Mouse (Mus musculus) myocyte (in vitro differentiated cells): ENCODE measurements around the gene 1810030O07Rik. TPM values are rescaled to one million over a fixed set of nuclear protein-coding genes. Genes with fewer than 3 reads are reported as not detected.

Experiments used
- H3K27me3 ChIP-seq: one replicate; pipeline ENCODE4 v1.6.1; 2011; ENCODE audit not compliant: control insufficient read depth, insufficient read depth, insufficient read length
- H3K36me3 ChIP-seq: one replicate; pipeline ENCODE4 v1.6.1; 2011; ENCODE audit not compliant: control insufficient read depth, insufficient read depth
- H3K4me2 ChIP-seq: one replicate; pipeline ENCODE4 v1.6.1; 2011; ENCODE audit warnings: low read depth, control low read depth
- H3K4me3 ChIP-seq: one replicate; pipeline ENCODE4 v1.5.1; 2011; ENCODE audit warnings: mild to moderate bottlenecking, control low read depth, moderate library complexity
- H3K79me2 ChIP-seq: one replicate; pipeline ENCODE4 v1.6.1; 2011; ENCODE audit not compliant: control insufficient read depth, insufficient read depth
- H3ac ChIP-seq: one replicate; pipeline ENCODE4 v1.6.1; 2011; ENCODE audit not compliant: control insufficient read depth, insufficient read length
- CEBPB ChIP-seq: IDR thresholded peaks from 2 replicates; pipeline ENCODE4 v1.6.1; 2011; ENCODE audit warnings: mild to moderate bottlenecking, moderate library complexity; ENCODE audit not compliant: poor library complexity, insufficient read depth, severe bottlenecking
- E2F4 ChIP-seq: IDR thresholded peaks from one replicate; pipeline ENCODE4 v1.6.1; 2011; ENCODE audit warnings: mild to moderate bottlenecking, control low read depth, moderate library complexity; ENCODE audit not compliant: insufficient read depth
- MAX ChIP-seq: IDR thresholded peaks from one replicate; pipeline ENCODE4 v1.6.1; 2011; ENCODE audit warnings: low read depth, mild to moderate bottlenecking, control low read depth
- MYOD1 ChIP-seq, 3 experiments: IDR thresholded peaks; one replicate each; pipeline ENCODE4 v1.6.1; 2011; ENCODE audit warnings: control low read depth in 2 of 3, low read depth in 2 of 3, mild to moderate bottlenecking in 2 of 3, moderate library complexity in 1 of 3; ENCODE audit not compliant: insufficient read length in 2 of 3, control insufficient read depth in 1 of 3
- MYOG ChIP-seq, 3 experiments: IDR thresholded peaks; one replicate each; pipeline ENCODE4 v1.6.1; 2011; ENCODE audit warnings: control low read depth in 2 of 3, low read depth in 2 of 3, mild to moderate bottlenecking in 2 of 3; ENCODE audit not compliant: insufficient read length in 2 of 3, control insufficient read depth in 1 of 3, insufficient read depth in 1 of 3
- POLR2A ChIP-seq: IDR thresholded peaks from one replicate; pipeline ENCODE4 v1.6.1; 2011; ENCODE audit warnings: low read depth, mild to moderate bottlenecking, control low read depth, moderate library complexity; ENCODE audit not compliant: insufficient read length
- POLR2AphosphoS2 ChIP-seq: IDR thresholded peaks from one replicate; pipeline ENCODE4 v1.6.1; 2011; ENCODE audit warnings: low read depth, control low read depth; ENCODE audit not compliant: insufficient read length
- REST ChIP-seq: IDR thresholded peaks from one replicate; pipeline ENCODE4 v1.6.1; 2011; ENCODE audit warnings: mild to moderate bottlenecking, control low read depth, moderate library complexity; ENCODE audit not compliant: insufficient read depth, insufficient read length
- SRF ChIP-seq: IDR thresholded peaks from one replicate; pipeline ENCODE4 v1.6.1; 2011; ENCODE audit warnings: low read depth; ENCODE audit not compliant: control insufficient read depth, insufficient read length
- TCF12 ChIP-seq: IDR thresholded peaks from one replicate; pipeline ENCODE4 v1.6.1; 2011; ENCODE audit warnings: mild to moderate bottlenecking, control low read depth; ENCODE audit not compliant: poor library complexity, insufficient read depth, severe bottlenecking
- TCF3 ChIP-seq: IDR thresholded peaks from one replicate; pipeline ENCODE4 v1.6.1; 2011; ENCODE audit warnings: low read depth, control low read depth; ENCODE audit not compliant: insufficient read length
- USF1 ChIP-seq: IDR thresholded peaks from one replicate; pipeline ENCODE4 v1.6.1; 2011; ENCODE audit warnings: low read depth, mild to moderate bottlenecking, control low read depth, moderate library complexity
- polyA plus RNA-seq: library from polyadenylated mRNA; unstranded; fragments of >200 nt; fragmentation: generic; extraction: Trizol; gene quantifications from one replicate; pipeline ENCODE4 v1.2.1, GENCODE M21; 2012; ENCODE audit warnings: missing spikeins

The 1810030O07Rik gene
- polyA plus RNA-seq, 1 experiment = 16.8 TPM

GRCm38 (mm10) chrX:12686071-12686470 is 12.6 kb upstream of the 1810030O07Rik start:
- Histone ChIP-seq H3K4me3 (no peak overlapping the region), H3ac (no peak overlapping the region), H3K36me3 (peaks cover 19% of the 10 kb centered on the region), H3K27me3 (no peaks in the 10 kb centered on the region), H3K79me2 (no peaks in the 10 kb centered on the region), H3K4me2 (no peak overlapping the region)
- TF ChIP-seq USF1 (no peak), SRF (no peak), MYOD1 (IDR thresholded peaks at IDR 0.05; ENCODE audit: control insufficient read depth in 1 of 3, insufficient read length in 2 of 3, low read depth in 2 of 3) (no peak), CEBPB (no peak), TCF3 (no peak), TCF12 (no peak), MAX (no peak), REST (no peak), POLR2AphosphoS2 (no peak), POLR2A (no peak), MYOG (IDR thresholded peaks at IDR 0.05; ENCODE audit: control insufficient read depth in 1 of 3, insufficient read depth in 1 of 3, insufficient read length in 2 of 3, low read depth in 2 of 3) (no peak), E2F4 (no peak)

GRCm38 (mm10) chrX:12677396-12677795 is 3.9 kb upstream of the 1810030O07Rik start:
- Histone ChIP-seq H3ac (no peak overlapping the region), H3K36me3 (peaks cover 8% of the 10 kb centered on the region), H3K79me2 (no peaks in the 10 kb centered on the region), H3K4me3 (no peak overlapping the region), H3K27me3 (no peaks in the 10 kb centered on the region), H3K4me2 (no peak overlapping the region)
- no peak for TF ChIP-seq MAX
- no peak for TF ChIP-seq POLR2A
- TF ChIP-seq TCF3 = no peak

GRCm38 (mm10) chrX:12653879-12654278 is 19.6 kb downstream of the 1810030O07Rik start:
- TF ChIP-seq E2F4 (no peak), REST (no peak), MAX (no peak), CEBPB (no peak), TCF12 (no peak), USF1 (no peak), POLR2A (no peak), MYOG (IDR thresholded peaks at IDR 0.05; ENCODE audit: control insufficient read depth in 1 of 3, insufficient read depth in 1 of 3, insufficient read length in 2 of 3, low read depth in 2 of 3) (no peak), POLR2AphosphoS2 (no peak), SRF (no peak), TCF3 (no peak), MYOD1 (IDR thresholded peaks at IDR 0.05; ENCODE audit: control insufficient read depth in 1 of 3, insufficient read length in 2 of 3, low read depth in 2 of 3) (no peak)
- Histone ChIP-seq H3K27me3 (no peaks in the 10 kb centered on the region), H3K79me2 (no peaks in the 10 kb centered on the region), H3K4me2 (no peak overlapping the region), H3K4me3 (no peak overlapping the region), H3ac (no peak overlapping the region), H3K36me3 (no peaks in the 10 kb centered on the region)

- TF ChIP-seq POLR2A = no peak
- TF ChIP-seq TCF3 = no peak
- no peak overlapping the region for H3K4me2 ChIP-seq
- H3K79me2 ChIP-seq = no peaks in the 10 kb centered on the region
- no peak overlapping the region for H3K4me3 ChIP-seq
- no peak overlapping the region for H3ac ChIP-seq
- no peaks in the 10 kb centered on the region for H3K36me3 ChIP-seq
- H3K27me3 ChIP-seq = no peaks in the 10 kb centered on the region
These were observed 21.6 kb downstream of the 1810030O07Rik start for GRCm38 (mm10) chrX:12651906-12652305.

- H3K27me3 ChIP-seq = no peaks in the 10 kb centered on the region
- H3K4me3 ChIP-seq = no peak overlapping the region
- H3K4me2 ChIP-seq = no peak overlapping the region
- H3ac ChIP-seq = no peak overlapping the region
- H3K36me3 ChIP-seq = no peaks in the 10 kb centered on the region
- H3K79me2 ChIP-seq = no peaks in the 10 kb centered on the region
- TF ChIP-seq CEBPB (no peak), USF1 (no peak), POLR2A (no peak), TCF12 (no peak), POLR2AphosphoS2 (no peak), TCF3 (no peak), MAX (no peak), MYOG (IDR thresholded peaks at IDR 0.05; ENCODE audit: control insufficient read depth in 1 of 3, insufficient read depth in 1 of 3, insufficient read length in 2 of 3, low read depth in 2 of 3) (no peak), MYOD1 (IDR thresholded peaks at IDR 0.05; ENCODE audit: control insufficient read depth in 1 of 3, insufficient read length in 2 of 3, low read depth in 2 of 3) (no peak), E2F4 (no peak), SRF (no peak), REST (no peak)
These were observed 27.8 kb downstream of the 1810030O07Rik start for GRCm38 (mm10) chrX:12645531-12646304.
